Mouse (Mus musculus) heart, embryonic 11.5 days (tissue): Measurements from ENCODE around the gene Calml3. TPM values are rescaled to one million over a fixed set of nuclear protein-coding genes. Genes with fewer than 3 reads are reported as not detected.
"Not testable (repeated sequence)": the region's sequence is repeated elsewhere in the genome, so short reads cannot be mapped to it uniquely, and the experiment has no call there.

Experiments
- ATAC-seq: fragments of 200-750 bp; cut with Nextera tagmentation; replicated peaks from 2 replicates; pipeline ENCODE4 v1.8.0; 2017; ENCODE audit warnings: moderate library complexity; ENCODE audit not compliant: insufficient number of reproducible peaks, low FRiP score, low TSS enrichment
- H3K27ac ChIP-seq: fragments of 300-500 bp; sonication (generic); 2 replicates; pipeline ENCODE4 v1.5.1; 2014; ENCODE audit warnings: mild to moderate bottlenecking, low read depth, low read length
- H3K27me3 ChIP-seq: fragments of 300-500 bp; sonication (generic); 2 replicates; pipeline ENCODE4 v1.6.1; 2014; ENCODE audit warnings: mild to moderate bottlenecking, low read length, mixed read lengths; ENCODE audit not compliant: control insufficient read depth, insufficient read depth
- H3K36me3 ChIP-seq: fragments of 300-500 bp; sonication (generic); 2 replicates; pipeline ENCODE4 v1.6.1; 2014; ENCODE audit warnings: mild to moderate bottlenecking, low read length, moderate library complexity, mixed read lengths; ENCODE audit not compliant: control insufficient read depth, insufficient read depth
- H3K4me1 ChIP-seq: fragments of 300-500 bp; sonication (generic); 2 replicates; pipeline ENCODE4 v1.6.1; 2014; ENCODE audit warnings: low read length; ENCODE audit not compliant: control insufficient read depth, insufficient read depth
- H3K4me2 ChIP-seq: fragments of 300-500 bp; sonication (generic); 2 replicates; pipeline ENCODE4 v1.6.1; 2014; ENCODE audit warnings: mild to moderate bottlenecking, moderate library complexity
- H3K4me3 ChIP-seq: fragments of 300-500 bp; sonication (generic); 2 replicates; pipeline ENCODE4 v1.5.1; 2014; ENCODE audit warnings: low read depth, low read length
- H3K9ac ChIP-seq: fragments of 300-500 bp; sonication (generic); 2 replicates; pipeline ENCODE4 v1.6.1; 2014; ENCODE audit warnings: mild to moderate bottlenecking, low read depth, low read length, moderate library complexity
- H3K9me3 ChIP-seq: fragments of 300-500 bp; sonication (generic); replicated peaks from 2 replicates; pipeline ENCODE4 v1.6.1; 2016; ENCODE audit warnings: low read length; ENCODE audit not compliant: control insufficient read depth
- WGBS: fragments of 180-500 bp; shearing (Covaris S2); extraction: QIAGEN DNeasy Blood & Tissue Kit; methylation state at CpG from one replicate; pipeline ENCODE4 v1.1.7; 2014; ENCODE audit not compliant: insufficient replicate concordance; 5-methylcytosine and 5-hydroxymethylcytosine counted together
- polyA plus RNA-seq: library from polyadenylated mRNA; unstranded; fragments of >200 nt; fragmentation: Nextera tagmentation; extraction: Ambion mirVana; gene quantifications from 2 replicates; pipeline ENCODE4 v1.2.1, GENCODE M21; 2014

Calml3 gene
- 0.11 TPM in 1 of 2 replicates, not detected in the other for polyA plus RNA-seq

GRCm38 (mm10) chr13:3804186-3804585 is at the start of gene Calml3:
TSS of gene Calml3 (minus strand) at chr13:3804316.
- ATAC-seq = no peak
- Histone ChIP-seq H3K4me3 (no peak within 1 kb of the TSS), H3K27me3 (no peaks in the 10 kb centered on the region), H3K4me2 (no peak within 1 kb of the TSS), H3K27ac (no peak within 1 kb of the TSS), H3K9ac (no peak within 1 kb of the TSS), H3K4me1 (peaks cover 6% of the 10 kb centered on the region; the same call in 1 of the 2 replicates), H3K36me3 (no peaks in the 10 kb centered on the region), H3K9me3 (no peaks in the 10 kb centered on the region)
- 77% methylated on average over 13 of the region's 13 CpGs for WGBS

GRCm38 (mm10) chr13:3850330-3850729 is 46.2 kb upstream of the Calml3 start:
- Histone ChIP-seq H3K4me1 (no peaks in the 10 kb centered on the region), H3K36me3 (no peaks in the 10 kb centered on the region), H3K27me3 (no peaks in the 10 kb centered on the region), H3K4me2 (no peak overlapping the region), H3K4me3 (no peak overlapping the region), H3K27ac (no peak overlapping the region), H3K9ac (no peak overlapping the region), H3K9me3 (no peaks in the 10 kb centered on the region)
- WGBS = 86% methylated on average over 1 of the region's 1 CpGs
- ATAC-seq = no peak

- H3K27me3 ChIP-seq, H3K9ac ChIP-seq, H3K4me2 ChIP-seq, H3K4me1 ChIP-seq, H3K27ac ChIP-seq, H3K36me3 ChIP-seq, H3K4me3 ChIP-seq, ATAC-seq, H3K9me3 ChIP-seq: not testable (repeated sequence)
Measured at GRCm38 (mm10) chr13:3840662-3841061, 36.5 kb upstream of the Calml3 start.

GRCm38 (mm10) chr13:3837312-3837807 is 33.2 kb upstream of the Calml3 start, which contains the start of gene Calm4:
TSS of gene Calm4 (plus strand) at chr13:3837757.
- ATAC-seq, H3K27me3 ChIP-seq, H3K4me3 ChIP-seq, H3K4me2 ChIP-seq, H3K9me3 ChIP-seq, H3K4me1 ChIP-seq, H3K9ac ChIP-seq, H3K27ac ChIP-seq, H3K36me3 ChIP-seq: not testable (repeated sequence)

- H3K9ac ChIP-seq, H3K27me3 ChIP-seq, H3K4me3 ChIP-seq, H3K4me1 ChIP-seq, H3K27ac ChIP-seq, H3K9me3 ChIP-seq, ATAC-seq, H3K36me3 ChIP-seq, H3K4me2 ChIP-seq: not testable (repeated sequence)
Measured at GRCm38 (mm10) chr13:3833644-3834043, 29.5 kb upstream of the Calml3 start.

- ATAC-seq = no peak
- H3K4me3 ChIP-seq = no peak overlapping the region
- no peak overlapping the region for H3K9ac ChIP-seq
- no peak overlapping the region for H3K4me2 ChIP-seq
- H3K36me3 ChIP-seq = no peaks in the 10 kb centered on the region
- no peaks in the 10 kb centered on the region for H3K9me3 ChIP-seq
- no peak overlapping the region for H3K27ac ChIP-seq
- H3K4me1 ChIP-seq = no peaks in the 10 kb centered on the region
- WGBS = 70% methylated on average over 2 of the region's 2 CpGs
- no peaks in the 10 kb centered on the region for H3K27me3 ChIP-seq
Measured at GRCm38 (mm10) chr13:3832450-3832849, 28.3 kb upstream of the Calml3 start.

GRCm38 (mm10) chr13:3831994-3832393 is 27.9 kb upstream of the Calml3 start:
- WGBS = 50% methylated on average over 1 of the region's 1 CpGs
- no peak overlapping the region for H3K4me2 ChIP-seq
- H3K27ac ChIP-seq = no peak overlapping the region
- no peaks in the 10 kb centered on the region for H3K4me1 ChIP-seq
- no peaks in the 10 kb centered on the region for H3K27me3 ChIP-seq
- H3K9ac ChIP-seq = no peak overlapping the region
- H3K4me3 ChIP-seq = no peak overlapping the region
- no peaks in the 10 kb centered on the region for H3K9me3 ChIP-seq
- no peak for ATAC-seq
- H3K36me3 ChIP-seq = no peaks in the 10 kb centered on the region

GRCm38 (mm10) chr13:3831546-3831945 is 27.4 kb upstream of the Calml3 start:
- ATAC-seq = no peak
- 71% methylated on average over 5 of the region's 5 CpGs for WGBS
- H3K36me3 ChIP-seq = no peaks in the 10 kb centered on the region
- no peak overlapping the region for H3K9ac ChIP-seq
- H3K4me3 ChIP-seq = no peak overlapping the region
- no peaks in the 10 kb centered on the region for H3K27me3 ChIP-seq
- H3K4me1 ChIP-seq = no peaks in the 10 kb centered on the region
- H3K4me2 ChIP-seq = no peak overlapping the region
- no peaks in the 10 kb centered on the region for H3K9me3 ChIP-seq
- H3K27ac ChIP-seq = no peak overlapping the region

GRCm38 (mm10) chr13:3825726-3826125 is 21.6 kb upstream of the Calml3 start:
- no peak for ATAC-seq
- H3K27me3 ChIP-seq = no peaks in the 10 kb centered on the region
- H3K9me3 ChIP-seq = no peaks in the 10 kb centered on the region
- no peak overlapping the region for H3K4me2 ChIP-seq
- H3K4me1 ChIP-seq = no peaks in the 10 kb centered on the region
- no peak overlapping the region for H3K27ac ChIP-seq
- no peaks in the 10 kb centered on the region for H3K36me3 ChIP-seq
- H3K4me3 ChIP-seq = no peak overlapping the region
- no peak overlapping the region for H3K9ac ChIP-seq
